Mouse (Mus musculus): ENCODE data around the gene 2310034G01Rik. TPM values are rescaled to one million over a fixed set of nuclear protein-coding genes. Genes with fewer than 3 reads are reported as not detected.

Gene 2310034G01Rik
- polyA plus RNA-seq, 1 experiment: 0.43 TPM

DNA sequence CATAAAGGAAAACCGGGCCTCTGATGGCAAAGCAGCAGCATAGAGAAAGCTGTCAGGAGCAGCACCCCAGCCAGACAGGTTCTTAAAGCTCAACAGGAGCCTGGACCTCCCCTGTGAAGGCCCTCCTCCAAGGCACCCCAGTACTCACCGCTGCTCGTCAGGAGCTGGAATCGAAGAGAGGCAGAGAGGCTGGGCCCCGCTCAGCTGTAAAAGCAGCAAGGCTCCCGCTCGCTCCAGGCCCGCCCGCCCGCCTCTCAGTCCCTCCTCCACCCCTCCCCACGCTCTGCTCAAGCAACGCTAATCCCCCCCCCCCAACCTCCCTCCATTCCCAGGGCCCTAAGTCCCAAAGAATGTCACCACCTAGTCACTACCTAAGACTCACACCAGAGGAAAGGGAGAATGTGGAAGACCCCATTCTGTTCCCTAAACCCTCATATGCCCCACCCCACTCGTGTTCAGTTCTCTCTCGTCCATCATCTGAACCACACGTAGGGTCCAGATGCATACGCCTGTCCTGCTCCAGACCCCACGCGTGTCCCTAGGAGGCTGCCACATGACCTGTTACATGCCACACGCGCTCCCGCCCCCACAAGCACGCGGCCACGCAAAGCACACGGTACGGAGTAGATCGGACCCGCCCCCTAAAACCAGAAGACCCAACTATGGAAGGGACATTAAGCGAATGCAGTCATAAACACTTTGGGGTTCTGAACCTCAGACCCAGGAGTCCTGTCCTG is 23.9 kb downstream of the 2310034G01Rik start:
- Histone ChIP-seq H3K27me3 (ENCODE audit: control insufficient read depth, insufficient read depth, low read length) (no peaks in the 10 kb centered on the region; the same call in 1 of the 2 replicates), H3K4me1 (replicated peaks; ENCODE audit: control insufficient read depth, insufficient read depth, low read length) (peaks cover 21% of the 10 kb centered on the region), H3K36me3 (ENCODE audit: control insufficient read depth, insufficient read depth, low read length) (no peaks in the 10 kb centered on the region), H3K27ac (ENCODE audit: control insufficient read depth, insufficient read depth, low read length) (no peak overlapping the region), H3K4me3 (ENCODE audit: control insufficient read depth, insufficient read depth, low read length) (no peak overlapping the region)
- 24% methylated on average over 29 of the region's 29 CpGs for WGBS
- no peak for DNase-seq
- TF ChIP-seq CTCF (IDR thresholded peaks at IDR 0.05; ENCODE audit: borderline replicate concordance, control insufficient read depth, extremely low read depth, insufficient read depth, low read length, poor library complexity): no peak
- no peak for TF ChIP-seq POLR2A (IDR thresholded peaks at IDR 0.05; ENCODE audit: control insufficient read depth, extremely low read depth, insufficient read depth, low read length, poor library complexity)

GRCm38 (mm10) chr19:46324918-46325317 is 25.2 kb downstream of the 2310034G01Rik start:
- WGBS: 81% methylated on average over 5 of the region's 5 CpGs
- no peak for DNase-seq
- H3K27ac ChIP-seq (ENCODE audit: control insufficient read depth, insufficient read depth, low read length): no peak overlapping the region
- no peaks in the 10 kb centered on the region for H3K36me3 ChIP-seq (ENCODE audit: control insufficient read depth, insufficient read depth, low read length)
- H3K4me1 ChIP-seq (replicated peaks; ENCODE audit: control insufficient read depth, insufficient read depth, low read length): peaks cover 21% of the 10 kb centered on the region
- H3K4me3 ChIP-seq (ENCODE audit: control insufficient read depth, insufficient read depth, low read length): no peak overlapping the region
- H3K27me3 ChIP-seq (ENCODE audit: control insufficient read depth, insufficient read depth, low read length): peaks cover 2% of the 10 kb centered on the region
- TF ChIP-seq CTCF (IDR thresholded peaks at IDR 0.05; ENCODE audit: borderline replicate concordance, control insufficient read depth, extremely low read depth, insufficient read depth, low read length, poor library complexity) (no peak), POLR2A (IDR thresholded peaks at IDR 0.05; ENCODE audit: control insufficient read depth, extremely low read depth, insufficient read depth, low read length, poor library complexity) (no peak)

GRCm38 (mm10) chr19:46324366-46324765 is 25.7 kb downstream of the 2310034G01Rik start:
- no peak overlapping the region for H3K27ac ChIP-seq (ENCODE audit: control insufficient read depth, insufficient read depth, low read length)
- H3K27me3 ChIP-seq (ENCODE audit: control insufficient read depth, insufficient read depth, low read length): peaks cover 6% of the 10 kb centered on the region
- TF ChIP-seq CTCF (IDR thresholded peaks at IDR 0.05; ENCODE audit: borderline replicate concordance, control insufficient read depth, extremely low read depth, insufficient read depth, low read length, poor library complexity): no peak
- no peak for TF ChIP-seq POLR2A (IDR thresholded peaks at IDR 0.05; ENCODE audit: control insufficient read depth, extremely low read depth, insufficient read depth, low read length, poor library complexity)
- no peak overlapping the region for H3K4me3 ChIP-seq (ENCODE audit: control insufficient read depth, insufficient read depth, low read length)
- H3K4me1 ChIP-seq (replicated peaks; ENCODE audit: control insufficient read depth, insufficient read depth, low read length): peaks cover 20% of the 10 kb centered on the region
- no peaks in the 10 kb centered on the region for H3K36me3 ChIP-seq (ENCODE audit: control insufficient read depth, insufficient read depth, low read length)
- 85% methylated on average over 11 of the region's 11 CpGs for WGBS
- DNase-seq: no peak

GRCm38 (mm10) chr19:46323716-46324115 is 26.4 kb downstream of the 2310034G01Rik start:
- WGBS: 77% methylated on average over 5 of the region's 5 CpGs
- Histone ChIP-seq H3K27me3 (ENCODE audit: control insufficient read depth, insufficient read depth, low read length) (peaks cover 11% of the 10 kb centered on the region), H3K4me3 (ENCODE audit: control insufficient read depth, insufficient read depth, low read length) (no peak overlapping the region), H3K27ac (ENCODE audit: control insufficient read depth, insufficient read depth, low read length) (no peak overlapping the region), H3K36me3 (ENCODE audit: control insufficient read depth, insufficient read depth, low read length) (no peaks in the 10 kb centered on the region), H3K4me1 (replicated peaks; ENCODE audit: control insufficient read depth, insufficient read depth, low read length) (peaks cover 13% of the 10 kb centered on the region)
- no peak for DNase-seq
- TF ChIP-seq POLR2A (IDR thresholded peaks at IDR 0.05; ENCODE audit: control insufficient read depth, extremely low read depth, insufficient read depth, low read length, poor library complexity) (no peak), CTCF (IDR thresholded peaks at IDR 0.05; ENCODE audit: borderline replicate concordance, control insufficient read depth, extremely low read depth, insufficient read depth, low read length, poor library complexity) (no peak)

DNA sequence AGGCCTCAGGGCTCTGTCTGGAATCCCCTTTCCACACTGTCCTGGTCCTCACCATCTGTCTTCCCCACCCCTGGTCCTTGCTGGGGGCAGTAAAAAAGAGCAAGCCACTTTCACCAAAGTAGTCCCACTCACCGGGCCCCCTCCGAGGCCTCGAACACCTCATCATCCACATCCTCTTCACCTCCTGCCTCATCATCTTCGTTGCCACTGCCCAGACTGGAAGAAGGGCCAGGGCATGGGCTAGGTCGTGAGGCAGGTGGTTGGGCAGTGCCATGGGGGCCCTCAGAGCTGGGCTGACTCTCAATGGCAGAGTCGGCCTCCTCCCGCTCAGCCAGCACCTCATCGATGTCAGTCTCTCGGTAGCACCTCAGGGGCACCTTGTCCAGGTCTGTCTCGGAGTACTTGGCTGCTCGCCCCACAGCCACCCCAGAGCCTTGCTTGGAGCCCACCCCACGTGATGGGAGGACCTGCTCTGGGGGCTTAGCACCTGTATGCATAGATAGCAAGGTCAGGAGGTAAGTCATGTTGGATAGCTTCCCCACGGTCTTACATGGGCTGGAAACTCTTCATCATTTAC is 27.0 kb downstream of the 2310034G01Rik start:
- DNase-seq: no peak
- Histone ChIP-seq H3K27ac (ENCODE audit: control insufficient read depth, insufficient read depth, low read length) (no peak overlapping the region), H3K4me1 (replicated peaks; ENCODE audit: control insufficient read depth, insufficient read depth, low read length) (peaks cover 15% of the 10 kb centered on the region), H3K27me3 (ENCODE audit: control insufficient read depth, insufficient read depth, low read length) (peaks cover 17% of the 10 kb centered on the region), H3K36me3 (ENCODE audit: control insufficient read depth, insufficient read depth, low read length) (no peaks in the 10 kb centered on the region), H3K4me3 (ENCODE audit: control insufficient read depth, insufficient read depth, low read length) (no peak overlapping the region)
- TF ChIP-seq CTCF (IDR thresholded peaks at IDR 0.05; ENCODE audit: borderline replicate concordance, control insufficient read depth, extremely low read depth, insufficient read depth, low read length, poor library complexity) (no peak), POLR2A (IDR thresholded peaks at IDR 0.05; ENCODE audit: control insufficient read depth, extremely low read depth, insufficient read depth, low read length, poor library complexity) (no peak)
- WGBS: 82% methylated on average over 13 of the region's 13 CpGs

DNA sequence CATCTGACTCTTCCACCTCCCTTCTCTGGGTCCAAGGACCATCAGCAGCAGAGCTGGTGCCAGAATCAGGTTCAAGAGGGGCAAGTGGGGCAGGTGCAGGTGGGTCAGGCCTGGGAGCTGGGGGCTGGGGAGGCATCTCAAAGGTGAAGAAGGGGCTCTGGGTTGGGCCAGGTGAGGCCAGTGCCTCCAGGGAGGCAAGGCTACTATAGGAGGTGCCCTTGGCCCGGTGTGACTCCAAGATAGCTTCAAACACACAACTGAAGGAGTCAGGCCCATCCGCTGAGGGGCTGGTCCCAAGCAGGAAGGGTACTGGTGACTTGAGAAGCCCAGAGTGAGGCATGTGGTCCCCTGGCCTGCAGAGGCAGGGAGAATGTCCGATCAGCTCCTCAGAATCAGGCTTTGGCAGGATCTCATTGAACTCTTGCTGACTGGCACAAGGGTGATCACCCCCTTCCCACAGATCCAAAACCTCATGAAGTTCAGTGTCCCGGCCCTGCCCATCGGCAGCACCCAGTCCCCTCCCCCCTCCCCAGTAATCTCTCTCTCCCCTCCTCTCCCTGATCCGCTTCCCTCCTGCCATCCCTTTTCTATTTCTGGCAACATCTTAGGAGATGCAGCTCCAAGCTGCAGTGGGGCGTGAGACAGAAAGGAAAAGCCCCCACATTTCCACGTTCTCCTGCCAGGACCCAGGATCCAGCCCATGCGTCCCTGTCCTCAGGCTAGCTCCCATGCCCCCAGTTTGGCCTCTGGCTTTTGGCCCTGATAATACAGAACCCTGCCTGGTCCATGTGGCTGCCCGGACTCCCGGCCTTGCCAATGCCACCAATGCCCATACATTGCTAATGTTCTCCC is 27.7 kb downstream of the 2310034G01Rik start:
- WGBS: 76% methylated on average over 11 of the region's 11 CpGs
- Histone ChIP-seq H3K36me3 (ENCODE audit: control insufficient read depth, insufficient read depth, low read length) (no peaks in the 10 kb centered on the region), H3K27me3 (ENCODE audit: control insufficient read depth, insufficient read depth, low read length) (peaks cover 20% of the 10 kb centered on the region), H3K4me1 (replicated peaks; ENCODE audit: control insufficient read depth, insufficient read depth, low read length) (peaks cover 15% of the 10 kb centered on the region), H3K27ac (ENCODE audit: control insufficient read depth, insufficient read depth, low read length) (no peak overlapping the region), H3K4me3 (ENCODE audit: control insufficient read depth, insufficient read depth, low read length) (no peak overlapping the region)
- TF ChIP-seq POLR2A (IDR thresholded peaks at IDR 0.05; ENCODE audit: control insufficient read depth, extremely low read depth, insufficient read depth, low read length, poor library complexity) (no peak), CTCF (IDR thresholded peaks at IDR 0.05; ENCODE audit: borderline replicate concordance, control insufficient read depth, extremely low read depth, insufficient read depth, low read length, poor library complexity) (no peak)
- DNase-seq: no peak
